Mouse (Mus musculus) E14TG2a.4 (cell line): ENCODE data around the gene Mprip.

Experiments
- CTCF ChIP-seq: conservative IDR thresholded peaks from 2 replicates; pipeline ENCODE4 v1.5.1; 2014; ENCODE audit warnings: low read length
- POU5F1 ChIP-seq: IDR thresholded peaks from 2 replicates; pipeline ENCODE4 v1.6.1; 2014; ENCODE audit warnings: low read length, borderline replicate concordance

DNA sequence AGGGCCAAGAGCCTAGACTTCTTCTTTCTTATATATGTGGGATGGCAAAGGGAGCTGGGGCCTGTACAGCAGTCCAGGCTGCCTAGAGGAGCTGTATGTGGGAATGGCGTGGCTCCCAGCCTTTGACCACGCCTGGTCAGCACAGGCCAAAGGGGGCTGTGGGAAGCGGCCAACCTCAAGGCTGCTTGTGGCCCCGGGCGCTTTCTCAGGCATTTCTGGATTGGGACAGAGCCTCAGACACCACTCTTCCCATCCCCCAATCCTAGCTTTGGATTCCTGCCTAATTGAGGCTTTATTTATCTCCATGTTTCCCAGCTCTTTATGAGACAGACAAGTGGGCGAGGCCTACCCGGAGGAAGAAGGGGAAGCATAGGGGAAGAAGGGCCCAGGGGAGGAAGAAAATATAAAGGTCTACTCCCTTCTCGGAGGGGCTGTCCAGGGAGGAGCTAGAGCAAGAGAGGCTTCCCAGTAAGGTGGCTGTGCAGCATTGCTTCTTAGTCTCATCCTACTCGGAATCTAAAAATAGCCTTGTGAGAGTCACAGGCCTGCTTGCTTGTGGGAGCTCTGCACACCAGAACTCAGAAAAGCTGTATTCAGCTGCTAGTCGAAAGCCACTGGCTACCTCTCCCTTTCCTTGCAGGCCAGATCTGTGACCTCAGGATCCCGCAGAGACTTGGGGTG, 47.0 kb downstream of the Mprip start:
- no peak for TF ChIP-seq CTCF
- TF ChIP-seq POU5F1: no peak
